Mouse (Mus musculus): ENCODE results near the gene Rsph10b.

Gene Rsph10b

DNA sequence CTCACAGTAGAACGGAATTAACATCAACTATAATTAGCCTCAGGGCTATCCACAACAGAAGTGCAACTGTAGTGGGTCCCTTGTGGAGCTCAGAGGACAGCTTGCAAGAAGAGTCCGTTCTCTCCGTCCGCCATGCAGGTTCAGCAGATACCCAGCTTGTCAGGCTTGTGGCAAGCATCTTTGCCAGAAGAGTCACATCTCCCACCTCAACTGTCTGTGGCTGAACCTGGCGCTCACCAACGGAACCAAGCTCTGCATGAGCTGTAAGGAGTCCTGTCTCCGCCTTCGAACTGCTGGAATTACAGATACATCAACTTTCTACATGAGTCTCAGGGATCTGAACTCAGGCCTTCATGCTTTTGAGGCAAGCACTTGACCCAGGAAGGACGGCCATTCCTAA lies 3.3 kb downstream of the Rsph10b start:
- no peak for DNase-seq (ENCODE audit: low spot score)

DNA sequence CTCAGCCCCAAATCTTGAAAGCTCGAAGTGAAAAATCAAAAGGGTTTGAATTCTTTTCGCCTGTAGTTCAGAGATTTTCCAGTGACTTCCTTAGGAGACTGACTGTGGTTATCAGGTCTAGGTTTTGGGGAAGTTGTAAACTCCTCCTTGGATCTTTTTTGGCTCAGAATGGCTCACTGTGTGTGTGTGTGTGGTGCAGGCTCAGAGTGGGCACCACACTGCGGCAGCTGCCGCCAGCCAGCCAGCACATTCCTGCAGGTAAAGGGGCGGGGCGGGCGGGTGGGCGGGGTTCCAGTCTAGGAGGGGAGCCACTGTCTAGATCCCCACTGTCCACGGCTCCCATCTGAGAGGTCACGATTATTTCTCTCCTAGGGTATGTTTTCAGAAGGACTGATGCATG lies 8.8 kb downstream of the Rsph10b start:
- no peak for DNase-seq (ENCODE audit: low spot score)

DNA sequence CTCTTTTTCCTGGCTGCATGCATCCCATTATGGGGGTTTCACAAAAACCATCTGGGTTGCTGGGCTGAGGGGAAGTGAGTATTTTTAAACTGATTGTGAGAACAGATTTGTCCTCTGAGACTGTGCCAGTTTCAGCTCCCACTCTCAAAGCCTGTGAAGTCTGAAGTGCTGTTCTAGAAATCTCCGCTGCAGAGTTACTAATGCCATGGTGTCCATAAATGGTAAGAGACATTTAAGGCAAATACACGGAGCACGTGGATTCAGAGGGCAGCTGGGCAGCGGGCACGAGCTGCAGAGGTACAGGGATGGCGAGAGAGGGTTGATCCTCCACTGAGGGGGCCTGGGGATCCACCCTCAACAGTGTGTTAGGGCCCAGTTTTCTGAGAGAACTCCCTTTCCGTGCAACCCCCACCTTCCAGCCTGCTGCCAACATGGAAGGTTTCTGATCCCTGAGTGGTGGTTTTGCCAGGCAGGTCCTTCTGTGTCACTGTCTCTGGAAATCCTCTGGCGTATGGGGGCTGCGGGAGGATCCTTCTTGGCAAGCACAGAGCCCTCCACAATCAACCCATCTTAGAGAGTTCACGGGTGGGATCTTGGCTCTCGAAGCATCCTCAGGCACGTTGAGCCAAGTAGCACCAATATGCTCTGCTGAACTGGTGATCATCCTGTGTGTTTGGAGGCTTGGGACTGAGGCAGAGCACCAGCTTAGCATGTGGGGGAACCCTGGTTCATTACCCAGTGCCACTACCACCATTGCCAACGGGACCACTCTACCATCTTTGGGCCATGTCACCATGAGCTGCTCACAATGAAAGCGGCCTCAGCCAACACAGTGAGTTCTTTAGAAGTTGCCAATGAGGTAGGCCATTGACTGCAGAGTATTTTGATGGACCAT lies 10.6 kb downstream of the Rsph10b start:
- peak; percentile 86 for DNase-seq (ENCODE audit: low spot score)

DNA sequence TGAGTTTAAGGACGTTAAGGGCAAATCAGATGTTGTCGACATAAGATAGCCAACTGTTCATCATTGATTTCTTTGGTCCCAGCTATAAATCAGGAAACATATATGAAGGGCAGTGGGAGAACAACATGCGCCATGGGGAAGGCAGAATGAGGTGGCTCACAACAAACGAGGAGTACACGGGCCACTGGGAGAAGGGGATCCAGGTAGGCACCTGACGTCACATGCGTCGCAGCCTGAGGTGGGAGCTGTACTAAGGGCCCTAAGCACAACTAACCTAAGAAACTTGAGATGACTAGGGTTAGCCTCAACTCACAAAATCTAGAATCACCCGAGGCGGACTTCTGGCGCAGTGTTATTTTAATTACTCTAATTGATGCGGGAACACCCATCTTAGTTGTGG lies 15.5 kb downstream of the Rsph10b start:
- no peak for DNase-seq (ENCODE audit: low spot score)

DNA sequence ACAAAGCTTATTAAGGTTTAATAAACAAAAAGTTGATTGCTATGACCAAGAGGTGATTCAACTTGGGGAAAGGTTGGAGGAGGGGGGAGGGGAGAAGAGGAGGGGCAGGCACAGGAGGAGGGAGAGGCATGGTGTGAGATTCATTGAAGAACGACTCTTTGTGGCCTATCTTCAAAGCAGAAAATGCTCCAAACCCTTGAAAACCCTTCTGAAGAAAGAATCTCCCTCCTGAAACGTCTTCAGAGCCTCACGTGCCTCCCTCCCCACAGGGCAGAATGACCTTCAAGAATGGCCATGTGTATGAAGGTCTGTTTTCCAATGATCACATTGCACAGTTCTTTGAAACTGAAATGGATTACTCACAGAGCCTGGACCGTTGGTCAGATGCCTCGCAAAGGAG lies 17.2 kb downstream of the Rsph10b start:
- DNase-seq (ENCODE audit: low spot score): no peak

DNA sequence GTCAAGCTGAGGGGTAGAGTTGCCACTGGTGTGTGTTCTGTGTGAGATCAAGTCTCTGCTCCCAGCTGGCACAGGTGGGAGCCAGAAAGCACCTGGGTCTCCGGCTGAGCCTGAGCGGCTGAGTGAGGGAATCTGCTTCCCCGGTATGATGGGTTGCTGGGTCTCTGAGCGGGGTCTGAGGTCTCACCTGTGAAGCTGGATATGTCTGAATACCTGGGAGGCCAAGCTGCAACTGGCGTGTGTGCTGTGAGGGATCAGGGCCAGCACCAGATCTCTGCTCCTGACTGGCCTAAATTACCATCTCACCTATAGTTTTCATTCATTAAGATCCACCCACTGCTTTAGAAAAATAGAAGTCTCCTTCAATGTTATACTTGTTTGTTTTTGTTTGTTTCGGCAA lies 24.3 kb downstream of the Rsph10b start:
- DNase-seq (ENCODE audit: low spot score): no peak

DNA sequence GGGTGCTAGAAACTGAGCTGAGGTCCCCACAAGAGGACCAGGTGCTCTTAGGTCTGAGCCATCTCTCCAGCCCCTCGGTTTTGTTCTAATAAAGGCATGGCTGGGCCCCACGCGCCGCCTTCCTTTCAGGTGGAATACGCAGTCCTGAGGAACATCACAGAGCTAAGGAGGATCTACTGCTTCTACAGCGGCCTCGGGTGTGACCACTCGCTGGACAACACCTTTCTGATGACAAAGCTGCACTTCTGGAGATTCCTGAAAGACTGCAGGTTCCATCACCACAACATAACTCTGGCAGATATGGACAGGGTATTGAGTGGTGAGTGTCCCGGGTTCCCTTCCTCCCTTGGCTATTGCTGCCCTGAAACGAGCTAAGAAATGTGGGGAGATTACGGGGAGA lies 26.7 kb downstream of the Rsph10b start:
- DNase-seq (ENCODE audit: low spot score): no peak

DNA sequence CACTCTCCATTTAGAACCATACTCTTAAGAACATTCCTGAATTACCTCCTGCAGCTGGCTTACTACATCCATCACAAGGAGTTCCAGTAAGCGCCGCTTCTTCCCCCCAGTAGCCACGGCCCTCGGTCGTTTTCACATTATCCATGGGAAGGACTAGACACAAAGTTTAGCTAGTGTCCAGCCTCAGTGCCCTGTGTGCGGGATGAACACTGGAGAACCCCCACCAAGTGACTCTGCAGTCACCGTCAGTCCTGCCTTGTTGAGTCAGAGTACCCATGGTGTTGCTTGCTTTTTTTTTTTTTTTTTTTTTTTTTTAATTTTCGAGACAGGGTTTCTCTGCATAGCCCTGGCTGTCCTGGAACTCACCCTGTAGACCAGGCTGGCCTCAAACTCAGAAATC lies 28.3 kb downstream of the Rsph10b start:
- DNase-seq (ENCODE audit: low spot score): no peak

DNA sequence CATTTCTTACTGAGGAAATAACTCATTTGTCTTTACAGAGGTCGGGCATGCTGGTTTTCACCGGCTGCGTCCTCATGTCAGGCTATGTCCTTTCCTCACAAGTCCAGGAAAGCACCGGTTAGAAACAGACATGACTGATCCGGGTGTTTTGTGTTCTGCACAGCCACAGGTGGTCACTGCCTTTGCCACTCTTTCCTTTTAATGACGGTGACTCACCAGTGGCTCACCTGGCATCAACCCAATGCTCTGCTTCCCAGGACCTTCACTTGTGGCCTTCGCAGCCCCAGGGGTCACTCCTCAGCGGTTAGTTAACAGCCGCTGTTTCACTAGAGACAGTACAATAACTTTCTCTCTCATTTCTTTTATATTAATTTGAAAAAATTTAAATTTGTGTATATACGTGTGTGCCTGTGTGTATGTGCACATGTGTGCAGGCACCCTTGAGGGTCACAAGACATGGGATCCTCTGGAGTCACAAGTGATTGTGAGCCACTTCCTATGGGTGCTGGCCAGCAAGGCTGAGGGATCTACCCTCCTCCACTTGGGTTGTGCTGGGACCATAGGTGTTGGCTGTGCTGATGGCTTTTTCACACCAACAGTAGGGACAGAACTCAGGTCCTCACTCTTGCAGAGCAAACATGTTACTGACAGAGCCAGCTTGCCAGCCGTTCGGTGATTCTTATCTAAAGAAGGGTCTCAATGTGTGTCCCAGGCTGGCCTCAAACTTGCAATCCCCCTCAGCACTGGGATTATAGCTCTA lies 32.9 kb downstream of the Rsph10b start:
- no peak for DNase-seq (ENCODE audit: low spot score)

DNA sequence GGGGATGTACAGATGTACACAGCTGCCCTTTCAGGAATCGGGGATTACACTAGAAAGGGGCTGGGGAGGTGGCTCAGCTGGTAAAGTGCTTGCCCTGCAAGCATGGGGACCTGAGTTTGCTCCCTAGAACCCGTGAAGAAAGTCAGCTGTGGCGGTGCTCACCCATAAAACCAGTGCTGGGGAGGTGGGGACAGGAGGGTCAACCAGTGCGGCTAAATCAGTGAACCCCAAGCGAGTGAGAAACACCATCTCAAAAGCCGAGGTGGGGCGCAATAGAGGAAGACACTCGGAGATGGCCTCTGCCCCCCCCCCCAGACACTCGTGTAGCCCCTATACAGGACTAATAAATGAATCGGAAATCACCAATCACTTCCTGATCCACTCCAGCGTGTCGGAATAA lies 33.8 kb downstream of the Rsph10b start:
- DNase-seq (ENCODE audit: low spot score): no peak

DNA sequence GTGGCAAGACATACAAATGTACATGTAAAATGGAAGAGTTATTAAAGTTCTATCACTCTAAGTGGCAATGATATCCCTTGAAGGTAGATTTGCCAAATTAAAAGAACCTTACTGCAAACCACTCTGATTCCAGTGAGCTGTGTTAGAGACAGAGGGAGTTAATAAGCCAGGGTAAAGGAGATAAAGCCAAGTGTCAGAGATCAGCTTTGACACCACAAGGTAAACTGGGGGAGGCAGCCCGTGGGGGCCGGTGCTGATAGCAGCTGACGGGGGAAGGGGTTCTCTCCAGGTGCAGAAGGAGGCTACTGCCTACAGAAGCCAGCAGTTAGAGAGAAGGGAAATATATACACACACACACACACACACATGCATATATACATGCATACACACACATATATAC lies 39.8 kb downstream of the Rsph10b start:
- DNase-seq (ENCODE audit: low spot score): no peak

DNA sequence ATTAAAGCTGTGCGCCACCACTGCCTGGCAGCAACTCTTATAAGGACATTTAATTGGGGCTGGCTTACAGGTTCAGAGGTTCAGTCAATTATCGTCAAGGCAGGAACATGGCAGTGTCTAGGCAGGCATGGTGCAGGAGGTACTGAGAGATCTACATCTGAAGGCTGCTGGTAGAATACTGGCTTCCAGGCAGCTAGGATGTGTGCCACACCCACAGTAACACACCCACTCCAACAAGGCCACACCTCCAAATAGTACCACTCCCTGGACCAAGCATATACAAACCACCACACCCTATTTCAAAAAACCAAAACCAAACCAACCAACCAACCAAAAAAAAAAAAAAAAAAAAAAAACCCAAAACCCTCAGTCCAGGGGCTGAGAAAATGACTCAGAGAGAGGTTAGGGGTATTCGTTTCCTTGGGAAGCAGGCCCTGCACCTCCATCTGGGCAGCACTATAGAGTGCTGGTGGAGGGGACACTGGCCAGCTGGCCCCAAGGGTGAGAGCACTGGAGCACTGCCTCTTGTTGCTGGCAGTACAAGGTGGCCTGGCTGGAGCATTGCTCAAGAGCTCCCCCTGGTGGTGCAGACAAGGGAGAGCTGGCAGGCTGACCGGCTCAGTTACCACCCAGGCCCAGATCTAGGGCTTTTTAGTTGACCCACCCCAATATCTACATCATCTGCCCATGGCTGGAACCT lies 42.2 kb downstream of the Rsph10b start:
- no peak for DNase-seq (ENCODE audit: low spot score)

DNA sequence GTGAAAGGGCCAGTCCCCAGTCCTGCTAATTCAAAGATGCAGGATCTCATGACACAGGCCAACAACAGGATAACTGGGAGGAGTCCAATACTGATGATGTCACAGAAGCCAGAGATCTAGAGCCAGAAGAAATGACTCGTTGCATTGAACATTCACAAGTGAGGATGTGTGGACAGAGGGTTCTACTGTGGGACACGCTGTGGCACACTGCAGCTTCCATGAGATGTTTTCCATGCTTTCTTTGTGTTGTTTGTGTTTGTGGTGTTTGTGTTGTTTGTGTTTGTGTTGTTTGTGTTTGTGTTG lies 42.7 kb downstream of the Rsph10b start:
- DNase-seq (ENCODE audit: low spot score): no peak

DNA sequence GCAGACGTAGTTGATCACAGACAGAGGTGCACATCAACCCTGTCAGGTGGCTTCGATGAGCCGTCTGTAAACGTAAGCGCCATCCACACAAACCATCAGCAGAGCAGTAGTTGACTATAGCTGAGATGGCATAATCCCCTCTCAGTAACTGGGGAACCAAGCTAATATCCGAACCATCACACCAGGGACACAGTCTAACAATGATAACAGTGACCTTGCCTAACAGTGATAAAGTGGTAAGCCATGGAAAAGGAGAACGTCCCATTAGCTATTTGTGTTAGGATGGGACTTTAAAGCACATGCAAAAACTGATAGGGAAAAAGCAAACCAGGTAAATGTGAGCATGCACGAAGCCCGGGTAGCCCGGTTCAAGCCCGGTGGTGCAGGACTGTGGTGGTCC lies 43.4 kb downstream of the Rsph10b start:
- no peak for DNase-seq (ENCODE audit: low spot score)

DNA sequence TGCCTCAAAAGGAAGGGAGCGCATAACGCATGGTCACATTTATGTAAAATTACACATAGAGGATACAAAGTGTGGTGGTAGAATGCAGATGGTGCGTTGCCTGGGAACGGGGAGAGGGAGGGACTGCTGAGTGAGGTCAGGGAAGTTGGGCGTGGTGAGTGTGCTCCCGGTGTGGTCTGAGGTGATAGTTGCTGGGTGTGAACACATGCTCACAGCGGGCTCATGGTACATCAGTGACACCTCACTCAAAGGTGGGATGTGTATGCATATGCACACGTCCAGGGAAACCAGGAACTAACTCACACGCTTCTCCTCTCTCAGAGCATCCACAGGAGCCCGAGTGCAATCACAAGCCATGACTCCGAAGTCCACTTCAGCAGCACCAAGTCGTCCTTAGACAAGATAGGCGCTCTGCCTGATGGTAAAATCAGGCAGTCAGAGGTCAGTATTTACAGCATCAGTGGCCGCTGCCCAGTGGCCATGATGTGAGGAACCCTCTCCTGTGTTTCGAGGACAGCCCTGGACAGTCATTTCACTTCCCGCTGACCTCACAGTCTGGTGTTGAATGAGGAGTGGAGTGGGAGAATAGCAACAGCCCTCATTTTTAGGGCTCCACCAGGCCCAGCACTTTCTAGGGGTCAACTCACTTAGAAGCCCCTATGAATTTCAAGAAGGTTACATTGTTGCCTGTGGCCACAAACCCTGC lies 44.0 kb downstream of the Rsph10b start:
- DNase-seq (ENCODE audit: low spot score): no peak

DNA sequence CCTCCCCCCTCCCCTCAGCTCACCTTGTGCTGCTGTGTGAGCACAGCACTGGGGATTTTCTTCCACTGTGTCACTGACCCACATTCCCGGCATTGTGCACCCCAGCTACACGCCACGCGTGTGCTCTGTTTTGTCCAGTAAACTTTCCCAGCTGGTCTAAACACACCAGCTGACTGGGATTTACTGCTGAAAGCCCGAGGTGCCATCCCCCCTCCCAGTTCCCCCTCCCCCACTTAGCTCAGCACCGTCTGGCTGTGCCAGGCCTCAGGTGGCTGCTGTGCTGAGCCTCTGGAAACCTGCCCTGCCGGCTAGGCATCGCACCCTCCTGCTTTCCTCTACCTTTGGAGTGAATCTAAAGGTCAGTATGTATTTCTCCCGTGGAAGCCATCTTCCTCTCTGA lies 48.0 kb downstream of the Rsph10b start:
- no peak for DNase-seq (ENCODE audit: low spot score)

DNA sequence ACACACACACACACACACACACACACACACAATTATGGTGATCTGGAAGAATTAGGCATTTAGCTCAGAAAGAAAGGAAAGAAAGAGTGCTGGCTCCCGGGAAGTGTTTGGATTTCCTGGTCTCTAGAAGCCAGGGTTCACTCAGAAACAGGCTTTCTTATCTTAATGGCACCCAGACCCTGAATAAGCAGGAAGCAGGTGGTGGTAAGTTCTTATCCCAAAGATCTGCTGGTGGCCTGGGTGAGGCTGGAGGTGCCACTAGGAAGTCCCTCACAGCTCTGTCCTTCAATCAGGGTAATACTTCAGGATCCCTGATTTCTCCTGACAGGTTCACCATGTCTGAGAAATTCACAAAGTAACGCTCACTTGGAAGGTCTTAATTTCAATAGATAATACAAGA lies 49.5 kb downstream of the Rsph10b start:
- no peak for DNase-seq (ENCODE audit: low spot score)

DNA sequence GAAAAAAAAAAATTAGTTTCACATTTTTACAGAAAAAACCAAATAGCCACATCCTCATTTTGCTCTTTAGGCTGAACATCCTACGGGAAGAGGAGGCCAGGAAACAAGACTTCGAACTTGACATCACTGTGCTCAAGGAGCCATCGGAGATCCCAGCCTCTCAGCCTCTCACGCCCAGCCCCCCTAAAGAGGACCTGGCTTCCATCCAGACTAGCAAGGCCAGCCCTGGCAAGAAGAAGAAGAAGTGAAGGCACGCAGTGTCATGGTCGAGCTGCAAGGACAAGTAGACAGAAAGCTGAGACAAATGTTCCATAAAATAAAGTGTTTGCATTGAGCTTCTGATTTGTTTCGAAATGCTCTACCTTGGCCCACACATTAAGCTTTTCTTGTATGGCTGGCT lies 52.5 kb downstream of the Rsph10b start:
- DNase-seq (ENCODE audit: low spot score): no peak

DNA sequence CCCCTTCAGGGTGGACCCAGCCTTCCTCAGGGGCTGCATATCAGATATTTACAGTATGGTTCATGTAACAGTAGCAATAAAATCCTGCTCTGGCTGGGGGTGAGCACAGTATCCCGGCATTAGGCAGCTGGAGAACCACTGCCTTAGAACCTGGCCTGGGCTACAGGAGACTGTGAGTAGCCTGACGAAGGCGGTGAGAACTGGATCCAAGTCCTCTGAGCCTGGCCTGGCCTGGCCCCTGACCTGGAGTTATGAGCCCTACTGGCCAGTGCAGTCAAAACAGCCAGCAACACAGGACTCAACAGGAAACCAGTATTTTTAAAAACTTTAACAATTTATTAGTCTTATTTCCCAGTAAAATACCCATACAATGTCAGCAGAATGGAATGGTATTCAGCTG lies 54.8 kb downstream of the Rsph10b start:
- DNase-seq (ENCODE audit: low spot score): no peak

DNA sequence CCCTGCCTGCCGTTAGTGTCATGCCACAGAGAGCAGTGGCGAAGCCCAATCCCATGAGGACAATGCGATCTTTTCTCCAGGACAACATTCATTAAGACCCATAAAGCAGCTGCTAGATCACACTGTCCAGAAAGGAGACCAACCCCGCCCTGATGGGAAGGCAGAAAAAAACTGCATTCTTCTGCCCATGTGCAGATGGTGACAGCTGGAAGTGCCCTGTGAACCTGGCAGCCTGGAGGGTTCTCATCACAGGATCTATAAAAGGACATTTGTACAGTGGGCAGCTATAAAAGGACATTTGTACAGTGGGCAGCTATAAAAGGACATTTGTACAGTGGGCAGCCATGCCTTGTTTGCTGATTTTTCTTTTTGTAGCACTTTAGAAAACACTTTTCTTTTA lies 56.2 kb downstream of the Rsph10b start:
- no peak for DNase-seq (ENCODE audit: low spot score)

DNA sequence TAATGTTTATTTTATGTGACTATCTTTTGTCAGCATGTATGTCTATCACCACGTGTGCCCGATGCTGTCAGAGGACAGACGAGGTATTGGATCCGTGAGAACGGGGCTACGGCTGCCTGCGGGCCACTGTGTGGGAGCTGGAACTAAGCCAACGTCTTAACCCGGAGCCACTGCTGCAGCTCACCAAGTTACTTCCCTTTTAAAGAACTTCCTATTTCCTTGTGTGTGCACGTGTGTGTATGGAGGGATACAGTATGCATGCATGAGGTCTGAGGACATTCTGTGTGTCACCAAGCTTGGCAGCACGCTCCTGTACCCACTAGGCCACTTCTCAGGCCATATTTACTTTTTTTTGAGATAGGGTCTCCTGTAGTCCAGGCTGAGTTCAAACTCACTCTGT lies 57.3 kb downstream of the Rsph10b start:
- no peak for DNase-seq (ENCODE audit: low spot score)

DNA sequence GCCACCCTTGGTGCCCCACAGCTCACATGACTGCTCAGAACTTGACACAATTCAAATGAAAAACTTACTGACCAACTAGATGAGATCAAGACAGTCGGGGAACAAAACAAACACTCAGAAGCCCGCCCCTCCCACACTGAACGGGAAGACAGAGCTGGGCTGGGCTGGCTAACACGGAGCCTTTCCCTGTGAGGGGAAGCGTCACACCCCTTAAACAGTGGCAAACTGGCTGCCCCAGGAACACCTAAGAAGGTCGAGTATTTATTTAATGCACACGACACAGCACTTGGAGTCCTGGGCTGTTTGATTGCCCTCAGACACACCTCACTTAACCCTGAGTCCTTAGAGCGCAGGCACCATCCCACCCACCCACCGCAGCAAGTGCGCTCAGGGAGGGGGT lies 59.8 kb downstream of the Rsph10b start:
- no peak for DNase-seq (ENCODE audit: low spot score)

DNA sequence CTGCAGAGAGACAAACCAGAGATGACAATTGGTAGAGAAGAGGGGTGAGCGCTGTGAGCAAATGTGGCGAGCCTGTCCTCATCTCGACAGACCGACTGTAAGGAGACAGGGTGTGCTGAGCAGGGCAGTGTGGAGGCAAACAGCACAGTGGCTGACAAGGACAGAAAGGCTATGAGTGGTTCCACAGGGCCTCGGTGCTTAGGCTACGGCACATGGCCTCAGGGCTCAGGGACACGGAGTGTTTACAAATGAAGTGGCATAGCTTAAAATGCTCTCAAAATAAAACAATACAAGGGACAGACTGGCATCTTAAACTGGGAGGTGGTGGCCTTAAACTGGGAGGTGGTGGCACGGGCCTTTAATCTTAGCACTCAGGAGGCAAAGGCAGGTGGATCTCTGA lies 60.4 kb downstream of the Rsph10b start:
- DNase-seq (ENCODE audit: low spot score): no peak

Data from layer of hippocampus, adult 9-10 months (tissue).